Mouse (Mus musculus): Measurements from ENCODE around the gene Tmem158. TPM values are rescaled to one million over a fixed set of nuclear protein-coding genes. Genes with fewer than 3 reads are reported as not detected.

The Tmem158 gene
- total and polyA plus RNA-seq, 2 experiments from 2014 or later: 103 to 182 TPM

DNA sequence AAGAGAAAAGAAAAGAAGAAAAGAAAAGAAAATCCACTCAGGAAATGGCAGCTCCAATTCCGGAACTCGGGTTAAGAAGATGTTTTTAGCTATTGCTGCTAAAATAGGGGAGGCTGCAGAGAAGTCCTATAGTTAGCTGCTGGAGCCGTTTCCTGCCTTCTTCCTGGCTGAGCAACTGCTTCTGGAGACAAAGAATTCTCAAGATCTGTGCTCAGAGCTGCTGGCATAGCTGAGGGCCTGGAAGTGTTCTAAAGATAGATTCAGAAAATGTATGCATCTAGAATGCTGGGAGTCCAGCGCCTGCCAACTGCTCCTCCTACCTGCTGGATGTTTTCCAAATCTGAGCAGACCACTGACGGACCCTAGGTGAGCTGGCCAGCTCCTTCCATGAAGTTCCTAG lies 40.7 kb downstream of the Tmem158 start:
- ATAC-seq (no peak), DNase-seq (peak; percentile 18)
- Histone ChIP-seq H3K9ac (no peak overlapping the region), H3K4me1 (ENCODE audit: insufficient read depth) (no peaks in the 10 kb centered on the region), H3K4me3 (ENCODE audit: low read depth, low read length) (no peak overlapping the region), H3K27ac (ENCODE audit: low read depth, low read length) (no peak overlapping the region), H3K36me3 (ENCODE audit: insufficient read depth) (no peaks in the 10 kb centered on the region), H3K9me3 (ENCODE audit: low read length) (no peaks in the 10 kb centered on the region), H3K4me2 (ENCODE audit: low read depth) (no peak overlapping the region), H3K27me3 (ENCODE audit: insufficient read depth, low read length) (peaks cover 8% of the 10 kb centered on the region)
- no peak for TF ChIP-seq CTCF (IDR thresholded peaks at IDR 0.05; ENCODE audit: low read depth)
- 51% methylated on average over 5 of the region's 5 CpGs for WGBS

DNA sequence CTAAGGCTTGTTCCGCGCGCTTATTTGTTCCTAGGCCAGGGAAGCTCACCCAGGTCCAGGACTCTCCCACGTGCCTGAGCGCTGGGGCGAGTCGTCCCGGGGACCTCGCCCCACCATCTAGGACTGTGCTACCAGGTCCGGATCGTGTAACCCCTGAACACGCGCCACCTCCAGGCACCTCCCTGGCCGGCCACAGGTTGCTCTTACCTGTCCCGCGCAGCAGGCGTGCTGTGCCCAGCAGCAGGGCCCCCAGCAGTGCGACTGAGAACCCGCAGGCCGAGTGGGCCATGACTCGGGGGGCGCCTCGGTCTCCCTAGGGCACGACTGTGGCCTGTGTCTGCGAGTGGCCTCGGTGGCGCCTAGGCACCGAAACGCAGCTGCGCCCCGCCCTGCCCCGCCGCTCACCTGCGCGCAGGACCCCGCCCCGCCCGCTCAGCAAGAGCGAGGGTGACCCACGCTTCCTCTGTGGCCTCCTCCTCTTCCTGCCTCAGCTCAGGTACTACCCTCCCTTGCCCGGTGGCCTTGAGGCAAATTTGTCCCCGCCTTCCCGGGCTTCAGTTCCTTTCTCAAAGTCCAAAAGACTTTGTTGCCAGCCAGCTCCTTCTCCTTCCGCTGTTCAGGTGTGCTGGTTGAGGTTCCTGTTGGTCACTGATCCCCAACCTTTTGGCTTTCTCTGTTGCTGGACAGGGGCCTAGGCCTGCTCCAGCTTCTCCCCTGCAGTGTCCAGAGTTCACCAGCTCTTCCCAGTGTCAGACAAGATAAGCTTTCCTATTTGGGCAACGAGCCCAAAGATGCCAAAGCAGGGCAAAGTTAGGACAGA lies 44.7 kb downstream of the Tmem158 start, which contains the start of gene Cdcp1:
Cdcp1 (minus strand) TSS at position 418 of the 820 bp plus-strand sequence.
- ATAC-seq: no peak
- Histone ChIP-seq H3K36me3 (ENCODE audit: insufficient read depth) (no peaks in the 10 kb centered on the region), H3K4me1 (ENCODE audit: insufficient read depth) (no peaks in the 10 kb centered on the region), H3K27ac (ENCODE audit: low read depth, low read length) (no peak within 1 kb of the TSS), H3K9me3 (ENCODE audit: low read length) (no peaks in the 10 kb centered on the region), H3K9ac (no peak within 1 kb of the TSS), H3K4me2 (ENCODE audit: low read depth) (peak within 1 kb of the TSS; percentile 46), H3K27me3 (ENCODE audit: insufficient read depth, low read length) (peaks cover 8% of the 10 kb centered on the region), H3K4me3 (ENCODE audit: low read depth, low read length) (peak within 1 kb of the TSS; percentile 16; the same call in 1 of the 2 replicates)
- no peak for TF ChIP-seq CTCF (IDR thresholded peaks at IDR 0.05; ENCODE audit: low read depth)
- WGBS: 10% methylated on average over 42 of the region's 45 CpGs
- DNase-seq: no peak

DNA sequence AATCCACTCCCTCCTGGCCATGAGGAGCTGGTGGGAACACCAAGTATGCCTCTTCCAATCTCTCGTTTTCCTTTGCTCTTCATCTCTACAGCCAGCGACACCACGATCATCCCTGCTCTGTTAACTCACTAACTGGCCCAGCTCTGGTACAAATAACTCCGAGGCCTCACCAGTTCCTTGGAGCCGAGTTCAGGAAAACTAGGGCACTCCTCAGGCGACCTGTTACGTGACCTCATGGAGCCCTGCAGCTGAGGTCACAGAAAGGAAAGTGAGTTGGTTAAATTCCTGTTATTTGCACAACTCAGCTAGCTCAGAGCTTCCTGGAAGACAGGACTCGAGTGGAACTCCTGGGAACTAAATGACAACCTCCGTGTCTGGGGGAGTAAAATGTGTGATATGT lies 47.2 kb downstream of the Tmem158 start:
- no peak for ATAC-seq
- Histone ChIP-seq H3K9ac (no peak overlapping the region), H3K4me3 (ENCODE audit: low read depth, low read length) (no peak overlapping the region), H3K27me3 (ENCODE audit: insufficient read depth, low read length) (peaks cover 8% of the 10 kb centered on the region), H3K9me3 (ENCODE audit: low read length) (no peaks in the 10 kb centered on the region), H3K4me2 (ENCODE audit: low read depth) (no peak overlapping the region), H3K4me1 (ENCODE audit: insufficient read depth) (no peaks in the 10 kb centered on the region), H3K36me3 (ENCODE audit: insufficient read depth) (no peaks in the 10 kb centered on the region), H3K27ac (ENCODE audit: low read depth, low read length) (no peak overlapping the region)
- TF ChIP-seq CTCF (IDR thresholded peaks at IDR 0.05; ENCODE audit: low read depth): no peak
- 79% methylated on average over 9 of the region's 9 CpGs for WGBS
- DNase-seq: no peak

Other genes with a start within 250 kb of the Tmem158 start
- gene Tmem42, start 239.4 kb downstream of the Tmem158 start, total RNA-seq (2014; rRNA removed): 17.7 and 21.9 TPM in 2 replicates
- gene Tmem42, start 239.4 kb downstream of the Tmem158 start, polyA plus RNA-seq (2015; fragmentation: Nextera tagmentation; extraction: Ambion mirVana): 33.6 and 38.3 TPM in 2 replicates
- 0.52 and 0.54 TPM in 2 replicates for gene Tgm4, start 226.0 kb downstream of the Tmem158 start, total RNA-seq (2014; rRNA removed)
- gene Tgm4, start 226.0 kb downstream of the Tmem158 start, polyA plus RNA-seq (2015; fragmentation: Nextera tagmentation; extraction: Ambion mirVana): 0.46 and 0.48 TPM in 2 replicates
- 68.9 and 75.5 TPM in 2 replicates for gene Zdhhc3, start 147.6 kb downstream of the Tmem158 start, total RNA-seq (2014; rRNA removed)
- 75.7 and 85.3 TPM in 2 replicates for gene Zdhhc3, start 147.6 kb downstream of the Tmem158 start, polyA plus RNA-seq (2015; fragmentation: Nextera tagmentation; extraction: Ambion mirVana)
- 40.3 and 47.5 TPM in 2 replicates for gene Exosc7, start 147.5 kb downstream of the Tmem158 start, total RNA-seq (2014; rRNA removed)
- gene Exosc7, start 147.5 kb downstream of the Tmem158 start, polyA plus RNA-seq (2015; fragmentation: Nextera tagmentation; extraction: Ambion mirVana): 64.1 and 65.0 TPM in 2 replicates
- 1.8 and 3.9 TPM in 2 replicates for gene Clec3b, start 109.8 kb downstream of the Tmem158 start, total RNA-seq (2014; rRNA removed)
- 1.6 TPM in 2 replicates for gene Clec3b, start 109.8 kb downstream of the Tmem158 start, polyA plus RNA-seq (2015; fragmentation: Nextera tagmentation; extraction: Ambion mirVana)
- gene Cdcp1, start 44.7 kb downstream of the Tmem158 start, total RNA-seq (2014; rRNA removed): 0.48 and 0.92 TPM in 2 replicates
- 0.10 and 0.16 TPM in 2 replicates for gene Cdcp1, start 44.7 kb downstream of the Tmem158 start, polyA plus RNA-seq (2015; fragmentation: Nextera tagmentation; extraction: Ambion mirVana)
- 83.3 and 174 TPM in 2 replicates for gene Lars2, start 106.2 kb upstream of the Tmem158 start, total RNA-seq (2014; rRNA removed)
- gene Lars2, start 106.2 kb upstream of the Tmem158 start, polyA plus RNA-seq (2015; fragmentation: Nextera tagmentation; extraction: Ambion mirVana): 876 and 957 TPM in 2 replicates
- 16.3 and 23.8 TPM in 2 replicates for gene Limd1, start 217.9 kb upstream of the Tmem158 start, total RNA-seq (2014; rRNA removed)
- gene Limd1, start 217.9 kb upstream of the Tmem158 start, polyA plus RNA-seq (2015; fragmentation: Nextera tagmentation; extraction: Ambion mirVana): 8.8 and 9.1 TPM in 2 replicates